Mouse (Mus musculus) erythroblast, adult 5-6 weeks (primary cell): ENCODE measurements at regions not wholly inside any gene's neighbourhood (a gene's known extent, or its start where the extent isn't known, plus 50 kb on each side); places are given as distances from the start of the nearest gene placed in this dataset.
"Not testable (repeated sequence)": the region's sequence is repeated elsewhere in the genome, so short reads cannot be mapped to it uniquely, and the experiment has no call there.

Source experiments
- ATAC-seq: replicated peaks from 2 replicates; pipeline ENCODE4 v1.8.0; 2016; ENCODE audit warnings: moderate number of reproducible peaks, mild to moderate bottlenecking, moderate TSS enrichment, inconsistent platforms; ENCODE audit not compliant: poor library complexity, low FRiP score, severe bottlenecking

- no peak for ATAC-seq
Observed at GRCm38 (mm10) chrX:162359767-162360545, 200.4 kb upstream of the Nhs start.

GRCm38 (mm10) chrX:162348341-162348740, 188.8 kb upstream of the Nhs start:
- ATAC-seq: no peak

GRCm38 (mm10) chrX:162347886-162348285, 188.4 kb upstream of the Nhs start:
- no peak for ATAC-seq

GRCm38 (mm10) chrX:162345497-162346143, 186.1 kb upstream of the Nhs start:
- ATAC-seq: no peak

- ATAC-seq: no peak
Observed at GRCm38 (mm10) chrX:162332121-162332520, 172.6 kb upstream of the Nhs start.

GRCm38 (mm10) chrX:162307646-162308045, 148.1 kb upstream of the Nhs start:
- no peak for ATAC-seq

GRCm38 (mm10) chrX:162304145-162304544, 144.6 kb upstream of the Nhs start:
- no peak for ATAC-seq

- ATAC-seq: no peak
Observed at GRCm38 (mm10) chrX:162302788-162303187, 143.3 kb upstream of the Nhs start.

- no peak for ATAC-seq
Observed at GRCm38 (mm10) chrX:162291234-162291633, 131.7 kb upstream of the Nhs start.

GRCm38 (mm10) chrX:162286155-162286554, 126.6 kb upstream of the Nhs start:
- not testable (repeated sequence) for ATAC-seq

- peak; percentile 97 for ATAC-seq
Observed at GRCm38 (mm10) chrX:162284252-162284651, 124.7 kb upstream of the Nhs start.

- ATAC-seq: peak; percentile 64
Observed at GRCm38 (mm10) chrX:162282690-162283089, 123.2 kb upstream of the Nhs start.

- ATAC-seq: peak; percentile 68
Observed at GRCm38 (mm10) chrX:162278834-162279708, 119.5 kb upstream of the Nhs start.

- no peak for ATAC-seq
Observed at GRCm38 (mm10) chrX:162274581-162274980, 115.1 kb upstream of the Nhs start.

- peak; percentile 18; the same call in 1 of the 2 replicates for ATAC-seq
Observed at GRCm38 (mm10) chrX:162271189-162271588, 111.7 kb upstream of the Nhs start.

GRCm38 (mm10) chrX:162268918-162269317, 109.4 kb upstream of the Nhs start:
- peak; percentile 83 for ATAC-seq

GRCm38 (mm10) chrX:162268112-162268511, 108.6 kb upstream of the Nhs start:
- ATAC-seq: no peak

- peak; percentile 80 for ATAC-seq
Observed at GRCm38 (mm10) chrX:162267679-162268078, 108.1 kb upstream of the Nhs start.

- no peak for ATAC-seq
Observed at GRCm38 (mm10) chrX:162266769-162267168, 107.2 kb upstream of the Nhs start.

GRCm38 (mm10) chrX:162257398-162257797, 97.9 kb upstream of the Nhs start:
- ATAC-seq: no peak
